Mouse (Mus musculus): ENCODE results near the gene Qars.

Qars gene

DNA sequence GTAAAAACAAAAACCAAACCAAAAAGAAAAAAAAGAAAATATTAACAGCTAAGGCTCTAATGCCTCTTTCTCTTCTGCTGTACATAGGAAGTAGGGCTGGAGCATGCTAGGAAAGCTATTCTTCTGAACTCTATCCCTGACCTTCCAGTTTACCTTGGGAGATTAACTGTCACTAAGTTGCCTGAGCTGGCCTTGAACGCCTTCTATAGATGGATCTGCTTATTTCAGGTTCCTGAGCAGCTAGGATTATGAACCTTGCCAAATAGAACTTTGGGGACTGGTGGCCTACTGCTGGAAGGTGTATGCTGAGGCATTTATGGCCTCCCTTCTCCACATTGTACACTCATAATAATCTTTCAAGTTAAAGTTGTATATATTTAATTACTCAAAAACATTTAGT, 23.4 kb downstream of the Qars start:
- no peak for DNase-seq (ENCODE audit: low spot score)

DNA sequence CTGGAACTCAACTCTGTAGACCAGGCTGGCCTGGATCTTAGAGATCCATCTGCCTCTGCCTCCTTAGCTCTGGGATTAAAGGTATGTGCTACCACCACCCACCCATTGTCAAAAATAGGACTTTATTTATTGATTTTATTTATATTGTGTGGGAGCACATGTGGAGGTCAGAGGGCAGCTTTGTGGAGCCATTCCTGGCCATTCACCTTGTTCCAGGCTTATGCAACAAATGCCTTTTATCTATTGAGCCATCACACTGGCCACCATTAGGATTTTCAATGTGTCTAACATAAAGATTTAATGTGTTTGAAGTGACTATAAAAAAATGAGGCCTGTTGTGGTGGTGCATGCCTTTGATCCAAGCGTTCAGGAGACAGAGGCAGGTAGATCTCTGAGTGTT, 24.0 kb downstream of the Qars start:
- no peak for DNase-seq (ENCODE audit: low spot score)

DNA sequence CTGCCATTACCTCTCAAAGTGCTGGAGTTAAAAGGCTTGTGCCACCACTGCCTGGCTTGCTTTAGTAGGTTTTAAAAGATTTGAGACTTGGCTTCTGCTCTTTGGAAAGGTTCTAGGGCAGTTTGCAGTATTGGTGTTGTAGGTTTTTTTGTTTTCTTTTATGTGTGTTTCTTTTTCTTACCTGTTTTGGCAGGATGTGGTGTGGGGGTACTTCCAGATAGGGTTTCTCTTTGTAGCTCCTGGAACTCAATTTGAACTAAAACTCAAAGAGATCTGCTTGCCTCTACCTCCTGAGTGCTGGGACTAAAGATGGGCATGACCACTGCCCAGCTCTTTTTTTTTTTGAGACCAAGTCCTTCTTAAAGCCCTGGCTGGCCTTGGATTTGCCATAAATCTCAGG, 33.3 kb downstream of the Qars start:
- no peak for DNase-seq (ENCODE audit: low spot score)

DNA sequence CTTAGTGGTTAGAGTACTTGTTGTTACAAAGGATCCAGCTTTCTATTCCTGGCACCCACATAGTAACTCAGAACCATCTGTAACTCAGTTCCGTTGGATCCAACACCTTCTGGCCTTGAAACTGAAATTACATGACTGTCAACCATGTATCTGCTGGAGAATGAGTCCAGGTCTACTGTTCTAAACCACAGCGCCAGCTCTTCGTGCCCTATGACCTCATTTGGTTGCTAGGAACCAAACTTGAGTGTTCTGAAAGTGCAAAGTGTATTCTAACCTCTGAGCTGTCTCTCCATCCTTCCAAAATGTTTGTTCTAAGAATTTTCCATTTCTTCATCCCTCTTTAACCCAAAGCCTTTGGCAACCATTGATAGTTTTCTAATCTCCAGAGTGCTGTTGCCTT, 38.5 kb downstream of the Qars start:
- DNase-seq (ENCODE audit: low spot score): no peak

DNA sequence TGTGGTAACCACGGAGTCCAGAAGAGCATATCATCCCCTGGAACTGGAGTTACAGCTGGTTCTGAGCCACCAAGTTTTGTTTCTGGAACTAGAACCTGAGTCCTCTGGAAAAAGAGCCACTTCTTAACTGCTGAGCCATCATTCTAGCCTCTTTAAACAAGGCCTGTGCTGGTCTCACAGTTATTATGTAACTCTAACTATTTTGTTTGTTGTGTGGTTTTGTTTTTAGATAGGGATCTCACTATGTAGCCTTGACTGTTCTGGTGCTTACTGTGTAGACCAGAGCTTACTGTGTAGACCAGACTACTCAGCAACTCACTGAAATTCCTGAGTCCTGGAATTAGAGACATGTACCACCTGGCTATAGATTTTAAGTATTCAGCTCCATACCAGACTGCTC, 39.4 kb downstream of the Qars start:
- no peak for DNase-seq (ENCODE audit: low spot score)

DNA sequence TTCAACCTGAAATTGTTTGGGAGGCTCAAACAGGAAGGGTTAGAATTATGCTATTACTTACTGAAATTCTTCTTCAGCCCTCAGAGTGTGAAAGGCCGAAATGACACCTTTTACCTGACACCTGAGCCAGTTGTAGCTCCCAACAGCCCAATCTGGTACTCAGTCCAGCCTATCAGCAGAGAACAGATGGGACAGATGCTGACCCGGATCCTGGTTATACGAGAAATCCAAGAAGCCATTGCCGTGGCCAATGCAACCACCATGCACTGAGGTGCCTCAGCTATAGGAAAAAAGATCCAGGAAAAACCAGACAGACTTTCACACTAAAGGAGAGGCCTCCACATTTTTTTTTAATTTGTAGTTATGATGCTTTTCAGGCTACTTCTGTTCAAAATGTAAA, 51.7 kb downstream of the Qars start:
- DNase-seq (ENCODE audit: low spot score): no peak

DNA sequence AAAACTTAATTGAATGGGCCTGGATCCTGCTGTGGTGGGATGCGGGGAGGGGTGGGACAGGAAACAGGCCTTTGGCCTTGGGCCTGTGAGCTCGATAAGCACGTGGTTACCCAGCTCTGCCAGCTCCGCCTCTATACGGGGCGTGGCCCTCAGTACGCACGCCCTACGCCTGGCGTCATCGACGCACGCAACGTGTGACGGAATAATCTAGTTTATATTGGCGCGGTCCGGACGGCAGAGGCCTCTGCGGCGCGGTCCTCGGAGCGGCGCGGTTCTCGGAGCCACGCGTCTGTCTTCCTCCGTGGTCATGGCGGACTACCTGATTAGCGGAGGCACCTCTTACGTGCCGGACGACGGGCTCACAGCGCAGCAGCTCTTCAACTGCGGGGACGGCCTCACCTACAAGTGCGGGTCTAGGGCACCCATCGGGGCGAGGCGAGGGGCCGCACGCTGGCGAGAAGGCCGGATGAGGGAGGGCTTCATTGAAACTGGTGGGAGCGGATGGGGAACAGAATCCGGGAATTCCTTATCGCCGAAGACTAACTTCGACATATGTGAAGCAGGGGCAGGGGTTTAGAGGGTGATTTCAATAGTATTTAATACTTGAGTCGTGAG, 52.8 kb downstream of the Qars start, which contains the start of gene Impdh2:
Gene Impdh2 (plus strand): TSS at position 60 of the 615 bp plus-strand sequence.
- peak; percentile 95 for DNase-seq (ENCODE audit: low spot score)

DNA sequence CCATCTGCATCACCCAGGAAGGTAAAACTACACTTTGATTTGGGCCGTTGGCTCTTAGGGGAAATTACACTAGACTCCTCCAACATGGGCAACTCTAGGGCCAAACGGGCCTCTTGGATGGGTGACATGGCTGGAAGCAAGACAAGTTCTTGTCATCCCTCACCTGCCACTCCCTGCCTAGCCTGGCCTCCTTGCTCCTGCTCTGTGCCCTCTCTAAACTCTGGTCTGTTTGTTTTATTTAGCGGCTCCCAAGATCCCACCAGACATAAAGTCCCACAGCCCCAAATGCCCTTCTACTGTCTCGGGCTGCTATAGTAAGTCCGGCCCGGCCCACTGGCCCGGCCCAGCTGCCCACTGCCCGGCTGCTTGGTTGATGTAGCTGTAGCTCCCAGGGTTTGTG, 56.2 kb downstream of the Qars start:
- no peak for DNase-seq (ENCODE audit: low spot score)

DNA sequence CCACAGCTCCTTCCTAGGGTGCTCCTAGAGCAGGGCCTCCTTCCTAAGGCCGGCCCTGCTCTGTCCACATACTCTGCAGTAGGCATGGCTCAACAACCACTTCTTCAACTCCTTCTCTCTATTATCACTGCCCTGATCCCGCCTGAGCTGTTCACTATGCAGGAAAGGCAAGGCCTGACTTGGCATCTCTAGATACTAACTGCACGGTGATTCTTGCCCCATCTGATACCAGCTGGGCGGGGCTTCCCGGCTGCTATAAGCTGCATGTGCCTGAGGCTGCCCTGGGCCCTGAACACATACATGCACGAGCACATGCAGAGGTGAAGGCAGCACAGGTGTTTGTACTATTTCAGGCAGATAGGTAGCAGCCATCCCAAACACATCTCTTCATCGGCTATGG, 56.6 kb downstream of the Qars start:
- DNase-seq (ENCODE audit: low spot score): no peak
